Mouse (Mus musculus) right cerebral cortex, postnatal 10 days (tissue): ENCODE data around the gene Spen.

Experiments
- DNase-seq, 2 experiments: peaks; one replicate each; pipeline ENCODE4 v3.0.0; 2021; ENCODE audit warnings: low spot score in 2 of 2

The Spen gene

DNA sequence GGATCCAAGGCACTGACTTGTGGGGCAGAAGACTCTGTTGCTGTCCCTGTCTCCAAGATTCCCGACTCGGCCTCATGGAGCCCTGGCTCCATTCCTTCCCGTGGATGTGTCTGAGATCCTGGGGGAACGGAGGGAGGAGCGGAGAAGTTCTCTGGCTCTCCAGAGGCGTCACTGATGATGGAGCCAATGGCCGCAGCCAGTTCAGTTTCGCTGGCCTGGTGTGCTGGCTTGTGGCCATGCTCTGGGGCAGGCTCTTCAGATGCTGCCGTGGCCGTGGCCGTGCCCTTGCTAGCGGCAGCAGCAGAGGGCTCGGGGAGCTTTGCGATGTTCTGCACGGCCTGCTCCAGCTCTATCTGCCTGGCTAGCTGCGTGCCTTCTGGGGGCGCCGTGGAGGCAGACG lies 64.0 kb downstream of the Spen start:
- peak in 1 of 2 experiments; percentile 37 for DNase-seq

GRCm38 (mm10) chr4:141472641-141473321 lies 65.6 kb downstream of the Spen start:
- DNase-seq = peak in 1 of 2 experiments; percentile 29

DNA sequence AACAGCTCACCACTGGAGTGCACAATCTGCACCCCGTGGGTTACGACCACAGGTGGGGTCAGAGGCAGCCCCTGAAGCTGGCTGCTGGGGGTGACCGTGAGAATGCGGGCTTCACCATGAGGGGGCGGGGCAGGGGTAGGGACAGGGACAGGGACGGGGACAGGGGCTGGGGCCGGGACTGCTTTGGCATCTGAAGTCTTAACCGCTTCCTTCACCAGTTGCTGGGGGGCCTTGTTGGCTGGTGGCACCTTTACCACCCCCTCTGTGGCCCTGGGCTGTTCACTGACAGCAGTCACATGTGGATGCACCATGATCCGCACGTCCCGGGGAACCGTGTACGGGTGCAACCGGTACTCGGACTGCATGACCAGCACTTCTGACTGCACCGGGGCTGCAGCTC lies 66.9 kb downstream of the Spen start:
- peak in 1 of 2 experiments; percentile 37 for DNase-seq

GRCm38 (mm10) chr4:141469343-141469742 lies 69.1 kb downstream of the Spen start:
- no peak for DNase-seq

- DNase-seq = no peak
Observed at GRCm38 (mm10) chr4:141468576-141468975, 69.8 kb downstream of the Spen start.

- no peak for DNase-seq
Observed at GRCm38 (mm10) chr4:141467581-141467927, 70.8 kb downstream of the Spen start.

GRCm38 (mm10) chr4:141466844-141467580 lies 71.4 kb downstream of the Spen start:
- DNase-seq = no peak

DNA sequence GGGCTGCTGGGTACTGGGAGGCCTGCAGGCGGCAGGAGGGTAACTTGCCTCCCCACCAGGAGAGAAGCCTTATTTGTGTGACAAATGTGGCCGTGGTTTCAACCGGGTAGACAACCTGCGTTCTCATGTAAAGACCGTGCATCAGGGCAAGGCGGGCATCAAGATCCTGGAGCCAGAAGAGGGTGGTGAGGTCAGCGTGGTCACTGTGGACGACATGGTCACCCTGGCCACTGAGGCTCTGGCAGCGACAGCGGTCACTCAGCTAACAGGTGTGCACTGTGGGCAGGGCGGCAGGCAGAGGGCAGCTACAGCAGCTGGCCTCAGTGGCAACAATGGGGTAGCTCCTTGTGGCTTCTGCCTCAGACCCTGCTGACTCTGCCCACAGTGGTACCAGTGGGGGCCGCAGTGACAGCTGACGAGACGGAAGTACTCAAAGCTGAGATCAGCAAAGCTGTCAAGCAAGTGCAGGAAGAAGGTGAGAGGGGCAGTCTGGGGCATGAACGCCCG lies 72.1 kb downstream of the Spen start:
- DNase-seq = no peak

GRCm38 (mm10) chr4:141465512-141466288 lies 72.7 kb downstream of the Spen start:
- no peak for DNase-seq

- DNase-seq = no peak
Observed at GRCm38 (mm10) chr4:141464722-141465121, 73.7 kb downstream of the Spen start.

DNA sequence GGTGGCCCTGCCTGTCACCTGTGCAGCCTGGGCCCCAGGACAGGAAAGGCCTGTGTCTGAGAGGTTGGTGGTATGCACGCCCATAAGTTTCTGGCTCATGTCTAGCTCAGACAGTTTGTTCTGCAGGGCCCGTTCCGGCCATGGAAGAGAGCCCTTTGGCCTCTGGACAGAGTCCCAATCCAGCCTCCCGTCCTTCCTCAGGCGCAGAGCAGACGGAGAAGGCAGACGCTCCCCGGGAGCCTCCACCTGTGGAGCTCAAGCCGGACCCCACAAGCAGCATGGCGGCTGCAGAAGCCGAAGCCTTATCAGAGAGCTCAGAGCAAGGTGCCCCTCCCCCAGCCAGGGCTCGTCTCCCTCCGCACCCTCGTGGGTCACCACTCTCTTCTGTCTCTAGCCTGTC lies 74.9 kb downstream of the Spen start:
- no peak for DNase-seq

GRCm38 (mm10) chr4:141461576-141461975 lies 76.8 kb downstream of the Spen start:
- DNase-seq = no peak

DNA sequence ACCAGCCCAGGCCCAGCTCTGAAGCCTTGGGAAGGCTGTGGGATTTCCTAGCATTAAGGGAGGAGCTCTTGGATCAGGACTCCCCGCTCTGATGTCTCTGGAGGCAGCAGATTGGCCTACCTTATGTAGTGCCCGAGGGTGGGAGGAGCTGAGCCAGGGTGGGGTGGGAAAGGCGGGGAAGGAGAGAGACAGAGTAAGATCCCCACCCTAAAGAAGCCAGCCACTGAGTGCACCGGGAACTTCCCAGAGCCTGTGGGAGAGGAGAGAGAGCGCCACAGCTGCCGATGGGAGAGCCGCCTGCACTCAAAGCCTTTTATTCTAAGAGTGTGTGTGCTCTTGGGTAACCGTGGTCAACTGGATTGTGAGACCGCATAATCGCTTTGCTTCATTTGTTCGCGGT lies 77.3 kb downstream of the Spen start:
- DNase-seq = peak in 1 of 2 experiments; percentile 20

GRCm38 (mm10) chr4:141460481-141460880 lies 77.9 kb downstream of the Spen start:
- no peak for DNase-seq

GRCm38 (mm10) chr4:141459766-141460165 lies 78.6 kb downstream of the Spen start:
- peak in 1 of 2 experiments; percentile 16 for DNase-seq

- DNase-seq = no peak
Observed at GRCm38 (mm10) chr4:141458888-141459287, 79.5 kb downstream of the Spen start.

GRCm38 (mm10) chr4:141458236-141458635 lies 80.2 kb downstream of the Spen start:
- peak in 1 of 2 experiments; percentile 25 for DNase-seq

DNA sequence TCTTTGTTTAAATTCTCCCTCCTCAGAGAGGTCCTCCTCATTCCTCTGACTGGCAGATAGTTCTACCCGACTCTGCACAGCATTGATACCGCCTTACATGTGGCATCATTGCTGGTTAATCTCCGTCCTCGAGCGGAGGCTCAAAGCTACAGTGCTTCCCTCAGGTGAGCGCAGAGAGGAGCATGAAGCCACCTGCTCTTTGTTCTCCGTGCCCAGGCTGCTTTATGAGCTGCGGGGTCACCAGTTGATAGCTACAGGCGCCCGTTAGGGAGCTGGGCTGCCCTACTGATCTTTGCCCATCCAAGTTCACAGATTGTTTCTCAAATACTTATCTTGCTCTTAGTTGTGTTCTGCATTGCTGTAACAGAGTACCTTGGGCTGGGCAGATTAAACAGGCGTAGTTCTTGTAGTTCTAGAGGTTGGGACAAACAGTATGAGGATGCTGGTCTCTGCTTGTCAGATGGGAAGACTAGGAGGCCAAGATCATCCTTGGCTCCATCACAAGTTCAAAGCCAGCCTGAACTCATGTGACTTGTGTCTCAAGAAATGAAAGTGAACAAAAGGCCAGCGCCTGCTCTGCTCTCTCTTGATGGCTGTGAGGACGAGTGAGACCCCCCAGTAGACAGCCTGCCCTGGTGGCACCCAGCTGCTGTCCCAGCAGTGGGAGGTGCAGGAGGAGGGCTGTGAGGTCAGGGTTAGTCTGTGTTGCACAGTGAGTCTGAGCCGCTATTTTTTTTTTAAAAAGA lies 82.0 kb downstream of the Spen start:
- DNase-seq = no peak

- no peak for DNase-seq
Observed at GRCm38 (mm10) chr4:141455526-141455925, 82.9 kb downstream of the Spen start.

DNA sequence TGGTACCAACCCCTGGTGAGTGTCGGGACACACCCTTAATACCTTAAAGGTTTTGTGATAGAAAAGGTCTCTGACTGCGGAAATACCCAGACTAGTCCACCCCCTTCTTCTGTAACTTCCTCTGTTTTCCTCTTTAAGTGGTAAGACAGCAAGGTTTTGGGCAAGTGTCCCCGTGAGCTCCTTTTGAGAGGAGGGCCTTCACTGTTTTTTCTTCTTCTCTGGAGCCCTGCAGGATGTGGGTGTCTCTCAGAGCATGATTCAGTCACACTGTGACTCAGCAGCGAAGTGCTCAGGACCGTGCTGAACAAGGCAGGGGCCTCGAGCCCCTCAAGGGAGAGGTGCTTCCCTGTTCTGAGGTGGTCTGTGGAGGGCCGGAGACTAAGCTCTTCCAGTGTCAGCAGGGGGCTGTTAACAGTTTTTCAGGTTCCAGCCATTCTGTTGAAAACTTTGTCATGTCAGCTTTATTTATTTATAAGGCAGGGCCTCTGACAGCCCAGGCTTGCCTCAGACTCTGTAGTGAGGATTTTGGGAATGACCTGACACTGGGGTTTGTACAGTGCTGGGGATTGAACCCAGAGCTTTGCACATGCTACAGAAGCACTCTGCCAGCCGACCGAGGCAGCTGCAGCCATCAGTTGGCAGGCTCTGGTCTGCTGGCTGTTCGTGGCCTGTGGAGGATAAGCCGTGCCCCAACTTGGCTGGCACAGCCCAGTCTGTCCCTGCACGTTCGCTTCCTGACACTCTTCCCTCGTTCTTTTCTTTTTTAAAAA lies 83.6 kb downstream of the Spen start:
- no peak for DNase-seq

DNA sequence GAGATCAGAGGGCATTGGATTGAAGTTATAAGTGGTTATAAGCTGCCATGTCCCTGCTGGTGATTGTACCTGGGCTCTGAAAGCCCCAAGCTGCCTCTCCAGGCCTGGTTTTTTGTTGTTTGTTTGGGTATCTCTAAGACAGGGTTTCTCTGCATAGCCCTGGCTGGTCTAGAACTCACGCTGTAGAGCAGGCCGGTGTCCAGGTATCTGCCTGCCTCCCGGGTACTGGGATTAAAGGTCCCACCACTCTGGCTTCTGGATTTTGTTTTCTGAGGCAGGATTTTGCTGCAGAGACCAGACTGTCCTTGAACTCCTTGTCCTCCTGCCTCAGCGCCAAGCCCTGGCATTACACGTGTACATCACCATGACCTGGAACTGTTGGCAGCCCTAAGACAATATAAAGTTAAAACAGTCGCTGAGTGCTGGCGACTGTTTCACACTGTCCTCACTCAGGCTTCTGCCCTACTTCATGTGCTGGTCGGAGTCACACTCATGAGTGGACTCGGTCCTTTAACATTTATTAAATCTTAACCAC lies 86.4 kb downstream of the Spen start:
- no peak for DNase-seq
